In the genomic region with DNA sequence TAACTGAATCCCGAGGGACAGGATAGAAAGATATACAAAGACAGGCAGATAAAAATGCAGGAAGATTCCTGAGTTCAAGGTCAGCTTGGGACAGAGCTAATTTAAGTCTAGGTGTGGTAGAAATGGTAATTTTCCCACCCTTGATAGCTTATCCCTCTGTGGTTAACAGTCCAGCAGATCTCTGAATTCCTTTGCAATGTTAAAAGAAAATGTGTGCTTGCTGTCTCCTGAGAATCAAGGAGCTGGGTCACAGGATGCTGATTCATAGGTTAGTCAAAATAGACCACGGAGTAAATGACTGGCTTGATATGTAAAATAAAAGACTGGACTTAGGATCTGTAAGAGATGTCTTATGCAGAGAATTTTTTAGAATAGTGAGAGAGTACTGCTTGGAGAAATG, we compare ENCODE assay signal across 24 mouse cellular contexts.
DNase-seq lines count a peak whose midpoint lies in the region; ATAC-seq and TF ChIP-seq lines count a peak whose summit lies in the region.
"Had no signal": no experiment of that assay in that cellular context is flagged by ENCODE, and none has a peak within 500 bp of the region (broad histone marks: within the 10 kb centered on the region; RNA-seq: fewer than 3 reads in every experiment).

No protein-coding gene starts in this region.

- DNase-seq in 3134 (ENCODE audit: extremely low read depth, insufficient read length, low spot score) (peak; percentile 26), Patski (ENCODE audit: low read depth, low spot score) (no peak), liver (no peak)
- DNase-seq in retina, postnatal 1 day = no peak
- no peak for DNase-seq in T-cell, adult 2 months (ENCODE audit: low spot score)
- no peak for DNase-seq in gastrocnemius, postnatal 25 days
- DNase-seq: adrenal gland, postnatal 10 days; adrenal gland, postnatal 36 days; cerebellum, adult 18-20 months; cerebellum, adult 9-10 months; cerebellum, postnatal 14 days; forebrain, postnatal 0 days; gastrocnemius, adult 2 months; gastrocnemius, postnatal 14 days; heart, adult 18-20 months; kidney, adult 11 months; kidney, adult 9 months had no signal

- CTCF ChIA-PET in Patski (lab: Charles Lee) = interaction anchor here (1.3 kb wide), 1 partner anchor 9 kb away, joined by 3 read pairs; no protein-coding TSS in a partner anchor

- H3K36me3 ChIP-seq in C2C12 (ENCODE audit: control insufficient read depth, insufficient read depth) = no peaks in the 10 kb centered on the region
- H3K36me3 ChIP-seq: embryonic facial prominence, embryonic 13.5 days; hindbrain, embryonic 12.5 days; hindbrain, embryonic 15.5 days; intestine, embryonic 15.5 days had no signal

- in situ Hi-C loops in Patski (cut with MboI; ENCODE audit: low pct_unique_long_range_greater_than_20kb) = no loop called here

- peaks cover 8% of the 10 kb centered on the region; the same call in 1 of the 2 replicates for H3K4me1 ChIP-seq in embryonic fibroblast, embryonic 13.5 days (ENCODE audit: control insufficient read depth, insufficient read depth, low read length)
- H3K4me1 ChIP-seq: embryonic facial prominence, embryonic 13.5 days; hindbrain, embryonic 12.5 days; hindbrain, embryonic 15.5 days; intestine, embryonic 15.5 days had no signal

- no peaks in the 10 kb centered on the region for H3K79me3 ChIP-seq in C2C12 (ENCODE audit: low read depth)

- TF ChIP-seq CTCF in C2C12 (IDR thresholded peaks at IDR 0.05; ENCODE audit: control insufficient read depth, insufficient read depth, insufficient read length) (no peak), Patski (IDR thresholded peaks at IDR 0.05) (no peak)
- no peak for TF ChIP-seq CTCF in embryonic fibroblast, embryonic 13.5 days (IDR thresholded peaks at IDR 0.05; ENCODE audit: borderline replicate concordance, insufficient read depth, low read length)

- ATAC-seq in Patski = peak; percentile 51
- ATAC-seq: forebrain, embryonic 14.5 days; forebrain, postnatal 0 days; intestine, embryonic 15.5 days had no signal

- TF ChIP-seq POLR2A in embryonic fibroblast, embryonic 13.5 days (IDR thresholded peaks at IDR 0.05; ENCODE audit: low read depth, low read length) = no peak

- H3K27ac ChIP-seq in embryonic fibroblast, embryonic 13.5 days (ENCODE audit: insufficient read depth, low read length) = peak overlapping the region; percentile 87
- H3K27ac ChIP-seq: embryonic facial prominence, embryonic 13.5 days; gastrocnemius, adult 2 months; hindbrain, embryonic 12.5 days; hindbrain, embryonic 15.5 days; intestine, embryonic 15.5 days had no signal

- H3ac ChIP-seq in C2C12 (ENCODE audit: control insufficient read depth, insufficient read length, low read depth) = no peak overlapping the region

- no peak overlapping the region for H3K4me3 ChIP-seq in C2C12 (ENCODE audit: insufficient read depth, poor library complexity, severe bottlenecking)
- no peak overlapping the region for H3K4me3 ChIP-seq in embryonic fibroblast, embryonic 13.5 days (ENCODE audit: insufficient read depth, low read length)
- H3K4me3 ChIP-seq: embryonic facial prominence, embryonic 13.5 days; gastrocnemius, adult 2 months; hindbrain, embryonic 12.5 days; hindbrain, embryonic 15.5 days; intestine, embryonic 15.5 days had no signal

- H3K27me3 ChIP-seq in C2C12 (ENCODE audit: control insufficient read depth, insufficient read depth, insufficient read length) (no peaks in the 10 kb centered on the region), Patski (peaks cover 3% of the 10 kb centered on the region)
- H3K27me3 ChIP-seq: embryonic facial prominence, embryonic 13.5 days; hindbrain, embryonic 12.5 days; hindbrain, embryonic 15.5 days; intestine, embryonic 15.5 days had no signal

- H3K79me2 ChIP-seq in C2C12 (ENCODE audit: control insufficient read depth, insufficient read depth) = no peaks in the 10 kb centered on the region

- POLR2A ChIA-PET in Patski (lab: Charles Lee) = no interaction called here

TF ChIP-seq in C2C12, 6 proteins besides CTCF, POLR2A, EP300 and RAD21:
- TF ChIP-seq MAX (IDR thresholded peaks at IDR 0.05) (no peak), FOSL1 (IDR thresholded peaks at IDR 0.05; ENCODE audit: insufficient read depth, low read length, poor library complexity, severe bottlenecking) (peak; percentile 49), MYOG (IDR thresholded peaks at IDR 0.05; ENCODE audit: control insufficient read depth, extremely low read depth, insufficient read length) (no peak), CEBPB (IDR thresholded peaks at IDR 0.05; ENCODE audit: low read depth) (no peak)
